Mouse (Mus musculus) lung, embryonic 14.5 days (tissue): ENCODE data around the gene Il4i1. TPM values are rescaled to one million over a fixed set of nuclear protein-coding genes. Genes with fewer than 3 reads are reported as not detected.
A peak's percentile ranks its signal among the peaks of the same experiment; 100 is the strongest.

Source experiments
- ATAC-seq: fragments of 200-750 bp; cut with Nextera tagmentation; 2 replicates; pipeline ENCODE4 v1.8.0; 2017; ENCODE audit warnings: mild to moderate bottlenecking, moderate TSS enrichment, moderate library complexity; ENCODE audit not compliant: insufficient read depth
- DNase-seq: peaks from one replicate; pipeline ENCODE4 v3.0.0-alpha.2; 2015
- H3K27ac ChIP-seq: fragments of 300-500 bp; sonication (generic); 2 replicates; pipeline ENCODE4 v1.5.1; 2014; ENCODE audit warnings: low read depth, mild to moderate bottlenecking, moderate library complexity
- H3K27me3 ChIP-seq: fragments of 300-500 bp; sonication (generic); 2 replicates; pipeline ENCODE4 v1.6.1; 2014; ENCODE audit warnings: low read length, control low read depth; ENCODE audit not compliant: insufficient read depth
- H3K36me3 ChIP-seq: fragments of 300-500 bp; sonication (generic); 2 replicates; pipeline ENCODE4 v1.6.1; 2014; ENCODE audit warnings: control low read depth; ENCODE audit not compliant: insufficient read depth
- H3K4me1 ChIP-seq: fragments of 300-500 bp; sonication (generic); 2 replicates; pipeline ENCODE4 v1.6.1; 2014; ENCODE audit warnings: antibody characterized with exemption, control low read depth; ENCODE audit not compliant: insufficient read depth
- H3K4me2 ChIP-seq: fragments of 300-500 bp; sonication (generic); 2 replicates; pipeline ENCODE4 v1.6.1; 2014; ENCODE audit warnings: mild to moderate bottlenecking
- H3K4me3 ChIP-seq: fragments of 300-500 bp; sonication (generic); 2 replicates; pipeline ENCODE4 v1.5.1; 2014; ENCODE audit warnings: low read depth, low read length
- H3K9ac ChIP-seq: fragments of 300-500 bp; sonication (generic); 2 replicates; pipeline ENCODE4 v1.6.1; 2014
- H3K9me3 ChIP-seq: fragments of 300-500 bp; sonication (generic); 2 replicates; pipeline ENCODE4 v1.6.1; 2016; ENCODE audit warnings: low read depth, low read length, control low read depth
- CTCF ChIP-seq: IDR thresholded peaks from 2 replicates; pipeline ENCODE4 v1.5.1; 2016; ENCODE audit warnings: antibody characterized with exemption, low read depth
- WGBS: fragments of 180-500 bp; shearing (Covaris S2); extraction: QIAGEN DNeasy Blood & Tissue Kit; methylation state at CpG from one replicate; pipeline ENCODE4 v1.1.7; 2014; 5-methylcytosine and 5-hydroxymethylcytosine counted together
- polyA plus RNA-seq: library from polyadenylated mRNA; unstranded; fragments of >200 nt; fragmentation: Nextera tagmentation; extraction: Ambion mirVana; gene quantifications from 2 replicates; pipeline ENCODE4 v1.2.1, GENCODE M21; 2014

Il4i1 gene
- polyA plus RNA-seq, 1 experiment from 2014 or later: 0.93 TPM

DNA sequence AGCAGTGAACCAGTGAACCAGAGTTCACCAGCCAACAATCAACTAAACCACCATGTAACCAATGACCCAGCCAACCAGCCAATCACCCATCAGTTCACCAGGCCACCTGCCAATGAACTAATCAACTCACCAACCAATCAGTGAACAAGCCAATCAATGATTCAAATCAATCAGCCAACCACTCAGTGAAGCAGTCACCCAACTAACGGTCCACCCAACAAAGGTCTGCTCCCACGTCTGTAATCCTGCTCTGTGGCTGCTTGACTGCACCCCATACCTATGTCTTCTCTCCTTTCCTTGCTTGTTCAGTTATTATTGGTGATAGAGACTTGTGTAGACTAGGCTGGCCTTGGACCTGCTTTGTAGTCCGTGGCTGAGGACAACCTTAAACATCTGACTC, 2.2 kb upstream of the Il4i1 start:
- ATAC-seq: no peak
- DNase-seq: no peak
- H3K4me3 ChIP-seq: no peak overlapping the region
- 91% methylated on average over 3 of the region's 3 CpGs for WGBS
- H3K9me3 ChIP-seq: no peaks in the 10 kb centered on the region
- H3K36me3 ChIP-seq: peaks cover 33% of the 10 kb centered on the region
- H3K4me1 ChIP-seq: peaks cover 14% of the 10 kb centered on the region
- no peaks in the 10 kb centered on the region for H3K27me3 ChIP-seq
- H3K9ac ChIP-seq: no peak overlapping the region
- no peak for TF ChIP-seq CTCF
- H3K4me2 ChIP-seq: no peak overlapping the region
- no peak overlapping the region for H3K27ac ChIP-seq

DNA sequence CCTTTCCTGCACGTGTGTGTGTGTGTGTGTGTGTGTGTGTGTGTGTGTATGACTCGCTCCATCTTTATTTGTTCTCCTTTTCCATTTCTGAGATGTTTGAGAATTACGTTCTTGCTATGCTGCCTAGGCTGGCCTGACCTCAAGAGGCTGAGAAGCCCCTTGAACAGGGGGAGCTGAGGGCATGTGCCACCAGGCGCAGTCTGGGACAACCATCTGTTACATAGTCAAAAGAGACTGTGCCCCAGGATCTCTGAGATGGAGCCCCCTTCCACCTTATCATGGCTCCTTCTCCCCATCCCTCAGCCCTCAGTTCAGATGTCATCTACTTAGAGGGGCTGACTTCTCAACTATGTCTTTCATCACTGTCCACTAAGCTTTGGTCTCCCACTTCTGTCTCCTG, 1.8 kb upstream of the Il4i1 start:
- peak overlapping the region; percentile 89 for H3K4me2 ChIP-seq
- 87% methylated on average over 4 of the region's 4 CpGs for WGBS
- no peak overlapping the region for H3K9ac ChIP-seq
- ATAC-seq: no peak
- TF ChIP-seq CTCF: no peak
- no peak overlapping the region for H3K27ac ChIP-seq
- H3K4me1 ChIP-seq: peaks cover 14% of the 10 kb centered on the region
- no peaks in the 10 kb centered on the region for H3K27me3 ChIP-seq
- DNase-seq: no peak
- peaks cover 34% of the 10 kb centered on the region for H3K36me3 ChIP-seq
- no peaks in the 10 kb centered on the region for H3K9me3 ChIP-seq
- H3K4me3 ChIP-seq: peak overlapping the region; percentile 88; the same call in 1 of the 2 replicates

DNA sequence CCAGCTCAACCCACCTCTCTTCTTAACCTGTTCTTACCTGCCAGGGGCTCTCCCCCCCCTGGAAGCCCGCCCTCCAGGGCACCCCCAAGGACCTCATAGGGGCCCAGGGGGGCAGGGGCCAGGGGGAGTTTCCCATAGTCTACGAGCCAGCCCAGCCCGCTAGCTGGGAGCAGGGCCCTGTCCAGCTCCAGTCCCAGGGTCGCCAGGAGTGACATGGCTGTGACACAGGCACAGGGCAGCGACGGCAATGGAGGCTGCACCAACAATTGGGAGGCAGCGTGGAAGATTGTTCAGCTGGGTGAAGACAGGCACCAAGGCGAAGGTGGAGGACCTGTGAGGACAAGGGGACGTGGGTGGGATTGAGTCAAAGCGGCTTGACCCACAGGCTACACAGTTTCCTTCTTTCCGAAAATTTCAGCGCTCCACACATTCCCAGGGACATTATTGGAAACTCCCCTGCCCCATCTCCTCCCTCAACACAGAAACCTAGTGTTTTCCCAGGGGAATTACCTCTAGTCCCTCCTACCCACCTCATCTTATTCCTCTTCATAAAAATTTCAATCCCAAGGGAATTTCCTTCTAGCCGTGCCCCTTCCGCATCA, 1.1 kb upstream of the Il4i1 start:
- no peak for DNase-seq
- Histone ChIP-seq H3K36me3 (peaks cover 38% of the 10 kb centered on the region), H3K27me3 (no peaks in the 10 kb centered on the region), H3K9ac (peak overlapping the region; percentile 33), H3K27ac (no peak overlapping the region; the same call in 1 of the 2 replicates), H3K4me2 (peak overlapping the region; percentile 89), H3K4me3 (peak overlapping the region; percentile 88), H3K9me3 (no peaks in the 10 kb centered on the region), H3K4me1 (peaks cover 14% of the 10 kb centered on the region)
- peak; percentile 2; the same call in 1 of the 2 replicates for ATAC-seq
- TF ChIP-seq CTCF: no peak
- WGBS: 31% methylated on average over 14 of the region's 14 CpGs

DNA sequence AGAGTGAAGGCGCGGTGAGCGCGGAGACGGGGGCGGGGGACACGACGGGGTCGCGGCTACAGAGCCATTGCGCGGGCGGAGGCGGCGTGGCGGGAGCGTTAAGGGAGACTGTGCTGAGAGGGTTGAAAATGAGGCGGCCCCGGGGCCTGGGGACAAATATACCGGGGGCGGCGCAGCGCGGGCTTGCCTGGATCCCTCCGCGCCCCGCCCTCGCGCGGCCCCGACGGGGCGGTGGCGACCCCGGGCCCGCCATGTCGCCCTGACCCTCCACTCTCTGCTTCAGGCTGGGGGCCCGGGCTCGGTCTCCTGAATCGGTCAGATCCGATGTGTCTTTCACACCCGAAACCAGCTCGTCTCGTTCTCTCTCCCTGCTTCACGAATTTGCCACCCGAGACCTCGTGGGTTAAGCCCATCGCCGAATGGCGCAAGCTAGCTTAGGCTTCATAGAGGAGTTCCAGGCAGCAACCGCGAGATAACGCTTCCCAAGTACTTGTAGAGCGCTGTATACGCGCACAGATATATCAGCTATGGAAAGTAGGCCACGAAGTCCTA, 359 bp downstream of the Il4i1 start, which contains the start of gene Atf5:
Gene Atf5, minus strand, starts transcription at position 189 of the 552 bp plus-strand sequence.
- under 1% methylated on average over 53 of the region's 57 CpGs for WGBS
- peak; percentile 42 for ATAC-seq
- peaks cover 14% of the 10 kb centered on the region for H3K4me1 ChIP-seq

GRCm38 (mm10) chr7:44817441-44817840, 1.3 kb downstream of the Il4i1 start:
- Histone ChIP-seq H3K4me3 (peak overlapping the region; percentile 88), H3K27ac (peak overlapping the region; percentile 99; the same call in 1 of the 2 replicates), H3K36me3 (peaks cover 32% of the 10 kb centered on the region), H3K9ac (peak overlapping the region; percentile 98), H3K27me3 (no peaks in the 10 kb centered on the region), H3K9me3 (no peaks in the 10 kb centered on the region), H3K4me1 (peaks cover 14% of the 10 kb centered on the region), H3K4me2 (peak overlapping the region; percentile 89)
- TF ChIP-seq CTCF: no peak
- 14% methylated on average over 3 of the region's 3 CpGs for WGBS
- DNase-seq (no peak), ATAC-seq (no peak)

More for the DNA sequence above, 359 bp downstream of the Il4i1 start, which contains the start of gene Atf5:
- peaks cover 38% of the 10 kb centered on the region for H3K36me3 ChIP-seq
- peak within 1 kb of the TSS; percentile 89 for H3K4me2 ChIP-seq
- peak; percentile 81 for DNase-seq
- H3K9me3 ChIP-seq: no peaks in the 10 kb centered on the region
- no peak for TF ChIP-seq CTCF
- H3K4me3 ChIP-seq: peak within 1 kb of the TSS; percentile 88
- no peaks in the 10 kb centered on the region for H3K27me3 ChIP-seq
- peak within 1 kb of the TSS; percentile 99 for H3K27ac ChIP-seq
- H3K9ac ChIP-seq: peak within 1 kb of the TSS; percentile 98

DNA sequence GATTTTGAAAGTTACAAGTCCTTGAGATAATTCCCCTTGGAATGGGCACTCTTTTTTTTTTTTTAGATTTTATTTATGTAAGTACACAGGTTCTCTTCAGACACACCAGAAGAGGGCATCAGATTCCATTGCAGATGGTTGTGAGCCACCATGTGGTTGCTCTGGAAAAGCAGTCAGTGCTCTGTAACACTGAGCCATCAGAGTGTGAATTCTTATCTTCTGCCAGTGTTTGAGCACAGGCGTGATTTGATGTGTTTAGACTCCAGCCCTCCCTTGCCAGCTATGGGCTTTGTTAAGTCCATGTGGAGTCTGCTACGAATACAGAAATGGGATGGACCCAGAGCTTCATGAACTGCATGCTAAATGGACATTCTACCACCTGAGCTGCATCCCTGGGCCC, 2.0 kb downstream of the Il4i1 start:
- no peak overlapping the region; the same call in 1 of the 2 replicates for H3K27ac ChIP-seq
- DNase-seq: peak; percentile 80

DNA sequence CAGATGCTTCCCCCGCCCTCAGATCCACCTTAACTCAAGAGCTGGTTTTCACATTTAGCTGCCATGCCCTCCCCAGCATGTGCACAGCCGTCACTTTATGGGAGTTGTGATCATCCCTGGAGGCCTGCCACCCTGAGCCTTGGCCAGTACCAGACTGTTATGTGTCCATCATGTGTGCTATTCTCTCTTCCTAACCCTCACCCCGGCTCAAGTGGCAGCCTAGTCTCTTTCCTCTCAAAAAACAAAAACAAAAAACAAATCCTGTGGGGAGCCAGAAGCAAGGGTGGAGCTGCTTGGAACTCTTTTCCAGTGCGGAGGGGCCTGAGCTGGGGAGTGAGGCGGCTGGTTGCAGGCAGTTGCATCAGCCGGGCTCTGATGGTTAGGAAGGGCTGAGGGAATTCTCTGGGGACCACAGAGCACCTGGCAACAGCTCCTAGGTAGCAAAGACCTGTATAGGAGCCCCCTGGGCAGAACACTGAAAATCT, 2.6 kb downstream of the Il4i1 start:
- no peak for TF ChIP-seq CTCF
- no peak for DNase-seq
- Histone ChIP-seq H3K27me3 (no peaks in the 10 kb centered on the region), H3K4me3 (peak overlapping the region; percentile 88), H3K9ac (peak overlapping the region; percentile 98), H3K27ac (peak overlapping the region; percentile 46; the same call in 1 of the 2 replicates), H3K4me2 (peak overlapping the region; percentile 89), H3K4me1 (peaks cover 14% of the 10 kb centered on the region), H3K9me3 (no peaks in the 10 kb centered on the region), H3K36me3 (peaks cover 22% of the 10 kb centered on the region)
- ATAC-seq: no peak
- WGBS: 26% methylated on average over 6 of the region's 6 CpGs

More for the DNA sequence above, 2.0 kb downstream of the Il4i1 start:
- H3K36me3 ChIP-seq: peaks cover 27% of the 10 kb centered on the region
- H3K4me3 ChIP-seq: peak overlapping the region; percentile 88
- TF ChIP-seq CTCF: peak; percentile 58
- ATAC-seq: no peak
- no peaks in the 10 kb centered on the region for H3K27me3 ChIP-seq
- H3K4me1 ChIP-seq: peaks cover 14% of the 10 kb centered on the region
- no peaks in the 10 kb centered on the region for H3K9me3 ChIP-seq
- peak overlapping the region; percentile 98 for H3K9ac ChIP-seq
- H3K4me2 ChIP-seq: peak overlapping the region; percentile 89
- WGBS: 11% methylated on average over 2 of the region's 2 CpGs
